Mouse (Mus musculus) intestine, embryonic 16.5 days (tissue): ENCODE data around the gene Fam178b. TPM values are rescaled to one million over a fixed set of nuclear protein-coding genes. Genes with fewer than 3 reads are reported as not detected.

ENCODE experiments used
- ATAC-seq: fragments of 200-750 bp; cut with Nextera tagmentation; 2 replicates; pipeline ENCODE4 v1.8.0; 2017; ENCODE audit warnings: moderate TSS enrichment, moderate library complexity
- H3K27ac ChIP-seq: fragments of 300-500 bp; sonication (generic); 2 replicates; pipeline ENCODE4 v1.5.1; 2014; ENCODE audit warnings: mild to moderate bottlenecking, low read length
- H3K27me3 ChIP-seq: fragments of 300-500 bp; sonication (generic); replicated peaks from 2 replicates; pipeline ENCODE4 v1.6.1; 2014; ENCODE audit warnings: low read length, control low read depth, mixed read lengths; ENCODE audit not compliant: control insufficient read depth, insufficient read depth
- H3K36me3 ChIP-seq: fragments of 300-500 bp; sonication (generic); 2 replicates; pipeline ENCODE4 v1.6.1; 2014; ENCODE audit warnings: low read length, control low read depth; ENCODE audit not compliant: control insufficient read depth, insufficient read depth
- H3K4me1 ChIP-seq: fragments of 300-500 bp; sonication (generic); 2 replicates; pipeline ENCODE4 v1.6.1; 2014; ENCODE audit warnings: low read length, control low read depth, mixed read lengths; ENCODE audit not compliant: control insufficient read depth, insufficient read depth
- H3K4me2 ChIP-seq: fragments of 300-500 bp; sonication (generic); 2 replicates; pipeline ENCODE4 v1.6.1; 2014; ENCODE audit warnings: low read depth, low read length, control low read depth
- H3K4me3 ChIP-seq: fragments of 300-500 bp; sonication (generic); 2 replicates; pipeline ENCODE4 v1.5.1; 2014; ENCODE audit warnings: mild to moderate bottlenecking, low read length
- H3K9ac ChIP-seq: fragments of 300-500 bp; sonication (generic); 2 replicates; pipeline ENCODE4 v1.6.1; 2014; ENCODE audit warnings: low read depth, low read length
- H3K9me3 ChIP-seq: fragments of 300-500 bp; sonication (generic); 2 replicates; pipeline ENCODE4 v1.6.1; 2016; ENCODE audit warnings: low read length, control low read depth; ENCODE audit not compliant: control insufficient read depth
- WGBS: fragments of 180-500 bp; shearing (Covaris S2); extraction: QIAGEN DNeasy Blood & Tissue Kit; methylation state at CpG from one replicate; pipeline ENCODE4 v1.1.7; 2014; 5-methylcytosine and 5-hydroxymethylcytosine counted together
- polyA plus RNA-seq: library from polyadenylated mRNA; unstranded; fragments of >200 nt; fragmentation: Nextera tagmentation; extraction: Ambion mirVana; gene quantifications from 2 replicates; pipeline ENCODE4 v1.2.1, GENCODE M21; 2015

Fam178b gene
- polyA plus RNA-seq, 1 experiment from 2014 or later: 0.54 TPM

DNA sequence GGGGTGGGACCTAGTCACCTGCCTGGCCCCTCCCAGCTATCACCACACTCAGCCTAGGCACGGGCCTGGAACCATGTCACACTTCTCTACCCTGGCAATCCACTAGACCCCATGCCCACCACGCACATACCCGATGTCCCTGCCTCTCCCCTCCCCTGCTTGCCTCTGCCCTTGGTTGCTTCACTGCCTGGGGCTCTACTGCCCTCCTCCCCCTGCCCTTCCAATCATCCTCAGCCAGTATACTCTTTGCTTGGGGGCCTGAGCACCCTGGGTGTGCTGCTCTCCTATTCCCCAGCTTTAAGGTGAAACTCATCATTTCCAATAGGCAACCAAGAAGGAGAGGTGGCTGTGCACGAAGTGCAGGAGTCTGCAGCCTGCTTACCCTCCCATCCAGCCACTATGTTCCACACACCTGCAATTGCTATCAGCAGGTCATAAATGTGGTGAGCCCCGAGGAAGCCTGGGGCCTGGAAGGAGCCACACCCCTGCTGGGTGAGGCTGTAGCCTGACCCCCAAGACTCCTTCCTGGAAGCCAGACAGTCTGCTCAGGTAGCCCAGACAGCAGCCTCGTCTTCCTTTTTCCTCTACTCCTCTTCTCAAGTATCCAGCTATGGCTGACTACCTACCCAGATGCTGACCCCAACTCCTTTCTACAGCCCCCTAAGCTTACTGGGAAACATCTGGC, 105.8 kb downstream of the Fam178b start:
- Histone ChIP-seq H3K27me3 (no peaks in the 10 kb centered on the region), H3K4me3 (no peak overlapping the region), H3K4me1 (peaks cover 74% of the 10 kb centered on the region), H3K9me3 (no peaks in the 10 kb centered on the region), H3K27ac (peak overlapping the region; percentile 62), H3K4me2 (no peak overlapping the region; the same call in 1 of the 2 replicates), H3K9ac (no peak overlapping the region), H3K36me3 (no peaks in the 10 kb centered on the region)
- WGBS: 41% methylated on average over 6 of the region's 6 CpGs
- peak; percentile 82 for ATAC-seq

DNA sequence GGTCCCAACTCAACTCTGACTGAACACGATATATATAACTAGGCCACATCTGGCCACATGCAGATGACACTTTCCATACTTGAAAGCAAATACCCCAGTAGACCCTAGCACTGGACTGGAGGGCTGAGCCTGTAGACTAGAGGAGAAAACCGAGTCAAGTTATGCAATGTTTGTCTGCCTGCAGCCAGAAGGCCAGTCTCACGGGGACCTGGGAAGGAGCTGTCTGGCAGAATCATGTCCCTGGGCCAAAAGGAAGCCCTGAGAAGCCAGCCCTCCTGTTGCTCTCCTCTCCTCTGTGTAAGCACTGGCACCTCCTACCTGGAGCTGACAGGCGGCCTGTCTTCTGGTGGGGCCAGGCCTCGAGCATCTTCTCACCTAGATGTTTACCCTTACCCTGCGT, 107.6 kb downstream of the Fam178b start:
- H3K4me2 ChIP-seq: no peak overlapping the region
- WGBS: 57% methylated on average over 6 of the region's 6 CpGs
- H3K9ac ChIP-seq: no peak overlapping the region
- H3K36me3 ChIP-seq: no peaks in the 10 kb centered on the region
- no peaks in the 10 kb centered on the region for H3K9me3 ChIP-seq
- H3K4me3 ChIP-seq: no peak overlapping the region
- H3K27ac ChIP-seq: no peak overlapping the region
- no peaks in the 10 kb centered on the region for H3K27me3 ChIP-seq
- H3K4me1 ChIP-seq: peaks cover 66% of the 10 kb centered on the region
- no peak for ATAC-seq

DNA sequence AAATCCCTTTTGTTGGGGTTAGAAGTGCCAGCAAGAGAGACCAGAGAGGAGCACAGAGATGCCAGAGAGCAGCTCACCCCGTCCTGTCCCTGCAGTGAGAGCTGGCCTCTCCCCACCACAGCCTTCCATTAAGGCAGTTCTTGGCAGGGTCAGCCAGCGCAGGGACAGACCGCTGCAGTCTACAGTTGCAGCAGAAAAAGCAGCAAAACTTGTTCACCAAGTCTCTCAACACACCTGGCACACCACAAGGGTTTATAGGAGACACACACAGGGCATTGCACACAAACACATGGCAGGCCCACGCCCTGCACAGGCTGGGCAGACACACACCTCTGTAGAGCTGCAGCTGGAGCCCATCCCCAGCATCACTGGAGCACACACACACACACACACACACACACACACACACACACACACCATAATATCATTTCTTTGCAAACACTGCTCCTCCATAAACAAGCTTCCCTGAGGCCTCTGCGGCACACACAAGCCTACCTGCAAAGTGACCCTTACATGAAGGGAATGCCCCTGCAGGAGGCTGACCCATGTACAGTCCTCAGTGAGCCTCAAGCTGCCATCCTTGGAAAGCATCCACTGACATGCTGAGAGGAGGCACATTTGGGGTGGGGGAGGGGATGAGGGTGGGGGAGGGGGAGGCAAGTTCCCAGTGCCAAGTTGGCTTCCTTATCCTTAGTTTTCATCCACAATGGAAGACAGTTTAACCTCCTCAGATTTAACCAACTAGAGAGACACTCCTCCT, 108.6 kb downstream of the Fam178b start:
- peak; percentile 24; the same call in 1 of the 2 replicates for ATAC-seq
- Histone ChIP-seq H3K4me1 (peaks cover 66% of the 10 kb centered on the region), H3K27ac (peak overlapping the region; percentile 60), H3K4me3 (no peak overlapping the region), H3K36me3 (no peaks in the 10 kb centered on the region), H3K27me3 (no peaks in the 10 kb centered on the region), H3K9me3 (no peaks in the 10 kb centered on the region), H3K4me2 (no peak overlapping the region), H3K9ac (peak overlapping the region; percentile 38)
- 63% methylated on average over 5 of the region's 5 CpGs for WGBS

DNA sequence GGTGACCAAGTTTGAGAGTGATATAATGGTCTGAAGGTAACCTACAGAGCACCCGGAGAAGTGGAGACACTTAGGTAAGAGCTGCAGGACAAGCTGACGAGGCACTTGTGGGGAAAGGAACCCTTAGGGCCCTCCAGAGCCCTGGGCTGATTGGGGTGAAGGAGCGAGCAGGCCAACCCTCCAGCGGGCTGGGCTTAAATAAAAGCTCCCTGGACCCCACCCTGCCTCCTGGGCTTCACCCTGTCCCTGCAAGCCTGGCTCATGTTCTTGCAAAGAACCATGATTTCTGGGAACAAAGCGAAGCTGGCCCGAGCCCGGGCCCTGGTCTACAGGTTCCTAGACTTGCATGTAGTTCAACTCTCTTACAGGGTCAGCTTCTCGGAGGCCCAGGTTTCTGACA, 109.5 kb downstream of the Fam178b start:
- 66% methylated on average over 8 of the region's 8 CpGs for WGBS
- Histone ChIP-seq H3K9ac (peak overlapping the region; percentile 38; the same call in 1 of the 2 replicates), H3K27ac (peak overlapping the region; percentile 60)

DNA sequence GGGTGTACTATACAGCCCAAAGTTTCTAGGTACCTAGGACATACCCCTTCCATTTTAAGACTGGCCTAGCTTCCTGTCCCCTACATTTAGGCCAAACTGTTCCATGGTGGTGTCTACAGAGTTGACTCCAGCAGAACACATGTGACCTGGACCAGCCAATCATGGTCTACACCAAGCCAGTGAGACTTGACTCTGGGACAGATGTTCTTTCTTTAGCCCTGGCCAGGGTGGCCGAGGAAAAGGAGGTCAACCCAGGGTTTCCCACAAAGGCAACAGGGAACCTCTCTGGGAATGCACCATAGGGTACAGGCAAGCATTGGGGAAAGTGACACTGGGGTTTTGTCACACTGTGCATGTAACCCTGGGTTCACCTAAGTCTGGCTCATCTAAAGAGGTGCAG, 110.3 kb downstream of the Fam178b start:
- ATAC-seq: no peak
- no peak overlapping the region for H3K4me3 ChIP-seq
- no peak overlapping the region for H3K4me2 ChIP-seq
- H3K27me3 ChIP-seq: no peaks in the 10 kb centered on the region
- H3K27ac ChIP-seq: no peak overlapping the region
- no peaks in the 10 kb centered on the region for H3K9me3 ChIP-seq
- no peak overlapping the region for H3K9ac ChIP-seq
- H3K36me3 ChIP-seq: no peaks in the 10 kb centered on the region
- WGBS: 62% methylated on average over 1 of the region's 1 CpGs
- peaks cover 65% of the 10 kb centered on the region for H3K4me1 ChIP-seq

More for the DNA sequence above, 109.5 kb downstream of the Fam178b start:
- Histone ChIP-seq H3K36me3 (no peaks in the 10 kb centered on the region), H3K4me1 (peaks cover 68% of the 10 kb centered on the region), H3K27me3 (no peaks in the 10 kb centered on the region), H3K9me3 (no peaks in the 10 kb centered on the region), H3K4me2 (no peak overlapping the region), H3K4me3 (no peak overlapping the region)
- no peak for ATAC-seq

DNA sequence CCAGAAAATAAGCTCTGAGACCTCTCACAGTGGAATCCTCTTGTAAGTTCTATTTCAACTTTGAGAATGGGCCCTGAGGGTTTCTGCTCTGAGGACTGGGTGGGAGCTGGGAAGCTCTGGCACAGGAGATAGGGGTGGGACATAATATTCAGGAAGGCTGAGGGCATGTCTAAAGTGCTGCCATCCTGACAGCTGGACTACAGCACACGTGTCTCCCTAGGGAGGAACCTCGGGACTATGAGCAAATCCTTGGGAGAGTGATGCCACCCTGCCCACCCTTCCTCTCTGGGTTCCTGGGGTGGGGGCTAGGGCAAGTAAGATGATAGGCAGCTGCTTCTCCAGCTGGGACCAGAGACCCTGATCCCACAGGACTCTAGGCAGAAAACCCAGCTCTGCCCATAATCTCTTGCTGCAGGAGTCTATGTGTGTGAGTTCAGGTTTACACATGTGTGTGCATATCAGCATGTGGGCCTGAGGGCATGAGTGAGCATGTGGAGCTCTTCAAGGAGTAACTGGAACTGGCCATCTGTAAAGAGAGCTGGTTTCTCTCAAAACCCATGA, 110.8 kb downstream of the Fam178b start:
- H3K4me3 ChIP-seq: no peak overlapping the region
- H3K36me3 ChIP-seq: no peaks in the 10 kb centered on the region
- no peak for ATAC-seq
- peak overlapping the region; percentile 14 for H3K27ac ChIP-seq
- H3K4me1 ChIP-seq: peaks cover 62% of the 10 kb centered on the region
- H3K9me3 ChIP-seq: no peaks in the 10 kb centered on the region
- H3K4me2 ChIP-seq: no peak overlapping the region
- H3K9ac ChIP-seq: no peak overlapping the region
- no peaks in the 10 kb centered on the region for H3K27me3 ChIP-seq
- WGBS: 67% methylated on average over 2 of the region's 2 CpGs

DNA sequence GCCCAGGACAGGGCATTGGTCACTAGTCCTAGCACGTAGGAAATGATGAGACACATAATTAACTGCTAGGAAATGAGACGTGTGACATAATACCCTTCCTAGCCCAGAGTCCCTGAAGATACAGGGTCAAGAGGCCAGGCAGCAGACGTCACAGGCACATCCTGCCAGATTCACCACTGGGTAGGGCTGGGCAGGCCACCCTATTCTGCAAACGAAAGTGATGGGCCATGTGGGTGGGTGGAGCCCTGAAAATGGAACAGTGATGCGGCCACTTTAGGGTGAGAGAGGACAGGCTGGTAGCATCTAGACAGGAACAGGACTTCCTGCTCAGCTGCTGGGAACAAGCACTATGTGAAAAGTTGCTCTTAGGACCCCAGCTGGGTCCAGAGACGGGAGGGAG, 111.4 kb downstream of the Fam178b start:
- 52% methylated on average over 6 of the region's 6 CpGs for WGBS
- Histone ChIP-seq H3K4me2 (no peak overlapping the region), H3K4me3 (no peak overlapping the region), H3K4me1 (peaks cover 57% of the 10 kb centered on the region), H3K9ac (no peak overlapping the region), H3K27ac (0 out of 2 replicates have a peak overlapping the region, but pooled peaks have one; percentile 11), H3K36me3 (no peaks in the 10 kb centered on the region), H3K9me3 (no peaks in the 10 kb centered on the region), H3K27me3 (no peaks in the 10 kb centered on the region)
- no peak for ATAC-seq

DNA sequence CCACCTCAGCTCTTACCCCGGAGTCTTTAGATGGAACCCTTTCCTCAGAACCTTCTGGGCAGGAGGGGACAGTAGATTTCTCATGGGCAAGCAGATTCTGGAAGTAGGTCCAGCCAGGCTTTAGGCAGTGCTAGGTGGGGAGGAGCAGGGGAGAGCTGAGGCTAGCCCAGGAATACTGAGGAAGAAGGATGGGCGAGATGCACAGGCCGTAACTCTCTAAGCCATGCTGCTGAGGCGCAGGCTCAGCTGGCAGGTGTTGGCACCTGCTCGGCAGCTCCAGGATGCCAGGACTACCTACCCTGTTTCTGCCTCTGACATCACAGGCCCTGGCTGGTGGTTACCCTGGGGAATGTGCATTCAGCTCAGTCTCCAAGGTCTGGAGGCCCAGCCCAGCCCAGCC, 112.7 kb downstream of the Fam178b start:
- H3K4me2 ChIP-seq: no peak overlapping the region
- H3K27ac ChIP-seq: peak overlapping the region; percentile 56; the same call in 1 of the 2 replicates
- no peaks in the 10 kb centered on the region for H3K36me3 ChIP-seq
- H3K27me3 ChIP-seq: no peaks in the 10 kb centered on the region
- peak; percentile 27; the same call in 1 of the 2 replicates for ATAC-seq
- no peak overlapping the region for H3K9ac ChIP-seq
- no peak overlapping the region for H3K4me3 ChIP-seq
- H3K9me3 ChIP-seq: no peaks in the 10 kb centered on the region
- H3K4me1 ChIP-seq: peaks cover 45% of the 10 kb centered on the region
- 86% methylated on average over 5 of the region's 5 CpGs for whole genome bisulfite sequencing

DNA sequence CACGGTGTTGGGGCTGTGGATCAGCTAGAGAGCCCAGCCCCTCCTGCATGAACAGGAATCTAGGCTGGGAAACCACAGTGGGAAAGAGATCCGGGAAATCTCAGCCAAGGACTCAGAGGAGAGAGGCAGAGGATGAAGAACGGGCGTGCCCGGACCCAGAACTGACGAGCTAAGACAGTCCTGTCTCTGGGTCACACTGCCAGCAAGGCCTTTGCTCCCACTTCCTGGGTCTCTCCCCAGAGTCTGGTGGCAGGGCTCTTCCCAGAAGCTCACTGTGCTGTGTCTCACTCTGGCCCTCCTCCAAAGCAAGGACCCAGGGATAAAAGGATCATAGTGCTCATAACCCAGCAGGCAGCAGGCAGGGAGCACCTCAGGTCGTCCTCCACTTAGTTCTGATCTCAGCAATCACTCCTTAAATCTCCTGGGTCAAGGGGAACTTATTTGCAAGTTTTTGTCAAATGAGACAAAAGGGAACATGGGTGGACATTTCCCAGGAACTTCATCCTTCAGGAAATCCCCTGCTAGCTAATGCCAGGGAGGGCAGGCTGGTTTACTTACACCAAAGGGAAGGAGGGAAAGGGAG, 113.2 kb downstream of the Fam178b start:
- Histone ChIP-seq H3K4me2 (no peak overlapping the region), H3K4me1 (peaks cover 45% of the 10 kb centered on the region)

More for the DNA sequence above, 113.2 kb downstream of the Fam178b start:
- WGBS: 53% methylated on average over 7 of the region's 7 CpGs
- H3K27me3 ChIP-seq: no peaks in the 10 kb centered on the region
- peak overlapping the region; percentile 30; the same call in 1 of the 2 replicates for H3K9ac ChIP-seq
- peak overlapping the region; percentile 56 for H3K27ac ChIP-seq
- ATAC-seq: no peak
- H3K36me3 ChIP-seq: no peaks in the 10 kb centered on the region
- no peak overlapping the region for H3K4me3 ChIP-seq
- no peaks in the 10 kb centered on the region for H3K9me3 ChIP-seq
